9 mouse cellular contexts compared by ENCODE assay signal in the genomic region with DNA sequence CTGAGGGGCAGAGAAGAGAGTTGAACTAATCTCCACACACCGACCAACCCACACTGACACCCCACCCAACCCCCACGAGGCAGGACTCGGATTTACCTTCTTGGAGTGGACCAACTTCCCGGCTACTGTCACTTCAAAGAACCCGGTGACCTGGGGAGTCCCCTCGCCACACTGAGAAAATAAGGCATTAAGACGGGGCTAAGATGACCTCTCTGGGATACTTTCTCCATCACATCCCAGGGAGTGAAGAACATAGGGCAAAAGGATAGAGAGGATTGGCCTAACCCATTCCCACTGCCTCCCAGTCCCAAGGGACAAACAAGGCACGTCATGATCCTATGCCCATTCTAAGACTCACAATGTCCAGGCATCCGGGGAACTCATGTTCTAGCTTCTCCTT. TPM values are rescaled to one million over a fixed set of nuclear protein-coding genes. Genes with fewer than 3 reads are reported as not detected.
DNase-seq lines count a peak whose midpoint lies in the region; ATAC-seq and TF ChIP-seq lines count a peak whose summit lies in the region.
"Had no signal": no experiment of that assay in that cellular context is flagged by ENCODE, and none has a peak within 500 bp of the region (broad histone marks: within the 10 kb centered on the region; RNA-seq: fewer than 3 reads in every experiment).

No protein-coding gene starts in this region.

- peaks cover 42% of the 10 kb centered on the region for H3K36me3 ChIP-seq in forebrain, embryonic 13.5 days (ENCODE audit: poor library complexity, severe bottlenecking)
- peaks cover 30% of the 10 kb centered on the region for H3K36me3 ChIP-seq in intestine, postnatal 0 days (ENCODE audit: control insufficient read depth, insufficient read depth)
- H3K36me3 ChIP-seq in neural tube, embryonic 13.5 days = peaks cover 40% of the 10 kb centered on the region

- H3K4me1 ChIP-seq in forebrain, embryonic 13.5 days = peaks cover 23% of the 10 kb centered on the region
- H3K4me1 ChIP-seq in intestine, postnatal 0 days (replicated peaks; ENCODE audit: control insufficient read depth, insufficient read depth, low read length) = peaks cover 11% of the 10 kb centered on the region; the same call in 1 of the 2 replicates
- H3K4me1 ChIP-seq in neural tube, embryonic 13.5 days (replicated peaks) = peaks cover 28% of the 10 kb centered on the region

- 96% methylated on average over 9 of the region's 9 CpGs for WGBS in forebrain, embryonic 13.5 days
- WGBS in intestine, postnatal 0 days = 93% methylated on average over 9 of the region's 9 CpGs
- 93% methylated on average over 9 of the region's 9 CpGs for WGBS in neural tube, embryonic 13.5 days

- ATAC-seq in forebrain, embryonic 13.5 days = no peak
- ATAC-seq in intestine, postnatal 0 days = no peak
- no peak for ATAC-seq in neural tube, embryonic 13.5 days (ENCODE audit: low read depth)
- ATAC-seq in granulocyte monocyte progenitor cell, adult 5-6 weeks (replicated peaks; ENCODE audit: poor library complexity, severe bottlenecking) = no peak

- H3K4me3 ChIP-seq in layer of hippocampus, adult 2 months = peak overlapping the region; percentile 95
- H3K4me3 ChIP-seq in forebrain, embryonic 13.5 days = peak overlapping the region; percentile 79
- no peak overlapping the region for H3K4me3 ChIP-seq in intestine, postnatal 0 days (ENCODE audit: low read depth, low read length)
- peak overlapping the region; percentile 82 for H3K4me3 ChIP-seq in neural tube, embryonic 13.5 days

- H3K9ac ChIP-seq in forebrain, embryonic 13.5 days = no peak overlapping the region
- no peak overlapping the region for H3K9ac ChIP-seq in intestine, postnatal 0 days (ENCODE audit: low read depth, low read length)
- H3K9ac ChIP-seq in neural tube, embryonic 13.5 days = no peak overlapping the region

- H3K27me3 ChIP-seq in forebrain, embryonic 13.5 days = no peaks in the 10 kb centered on the region
- H3K27me3 ChIP-seq in intestine, postnatal 0 days (replicated peaks; ENCODE audit: control insufficient read depth, insufficient read depth, low read length) = no peaks in the 10 kb centered on the region
- no peaks in the 10 kb centered on the region for H3K27me3 ChIP-seq in neural tube, embryonic 13.5 days

- H3K9me3 ChIP-seq in forebrain, embryonic 13.5 days (replicated peaks) = no peaks in the 10 kb centered on the region
- H3K9me3 ChIP-seq in intestine, postnatal 0 days (ENCODE audit: control insufficient read depth) = no peaks in the 10 kb centered on the region
- H3K9me3 ChIP-seq in neural tube, embryonic 13.5 days = no peaks in the 10 kb centered on the region

- H3K27ac ChIP-seq in layer of hippocampus, adult 2 months = peak overlapping the region; percentile 100
- H3K27ac ChIP-seq in forebrain, embryonic 13.5 days = peak overlapping the region; percentile 31; the same call in 1 of the 2 replicates
- H3K27ac ChIP-seq in intestine, postnatal 0 days (ENCODE audit: low read depth, low read length) = no peak overlapping the region
- H3K27ac ChIP-seq in neural tube, embryonic 13.5 days (replicated peaks) = no peak overlapping the region

- DNase-seq in layer of hippocampus, adult 2 months (ENCODE audit: low spot score in 2 of 2) = no peak
- DNase-seq in layer of hippocampus, postnatal 25 days (ENCODE audit: extremely low spot score in 1 of 2, low spot score in 1 of 2) = no peak
- DNase-seq in retina, embryonic 14.5 days (ENCODE audit: low spot score) = no peak
- DNase-seq: kidney, postnatal 14 days had no signal

- H3K4me2 ChIP-seq in forebrain, embryonic 13.5 days = peak overlapping the region; percentile 84
- H3K4me2 ChIP-seq in intestine, postnatal 0 days (replicated peaks; ENCODE audit: low read depth) = 0 out of 2 replicates have a peak overlapping the region, but pooled peaks have one; percentile 9
- H3K4me2 ChIP-seq in neural tube, embryonic 13.5 days = peak overlapping the region; percentile 77

- no peak for TF ChIP-seq CTCF in layer of hippocampus, adult 2 months (conservative IDR thresholded peaks at IDR 0.05)
- TF ChIP-seq CTCF in intestine, postnatal 0 days (IDR thresholded peaks at IDR 0.05; ENCODE audit: low read depth) = no peak

RNA-seq across cellular contexts. Expression of gene Selenow, which starts 2.3 kb away (rescaled TPM):
- 1,000 to 10,000 TPM; 1,462 to 1,494 TPM for total RNA-seq in layer of hippocampus, adult 2 months (2021)
- 1,000 to 10,000 TPM; 1,670 to 1,760 TPM for total RNA-seq in layer of hippocampus, postnatal 25 days (2021)
- 1,237 and 1,357 TPM in 2 replicates for polyA plus RNA-seq in forebrain, embryonic 13.5 days (2015; fragmentation: Nextera tagmentation; extraction: Ambion mirVana)
- polyA plus RNA-seq in intestine, postnatal 0 days (2015; fragmentation: Nextera tagmentation; extraction: Ambion mirVana) = 813 and 814 TPM in 2 replicates
- polyA plus RNA-seq in neural tube, embryonic 13.5 days (2015; fragmentation: Nextera tagmentation; extraction: Ambion mirVana) = 1,338 and 1,452 TPM in 2 replicates
- 96.6 and 124 TPM in 2 replicates for total RNA-seq in granulocyte monocyte progenitor cell, adult 5-6 weeks (2014; fragmentation: Nextera tagmentation)
- 28.8 and 30.2 TPM in 2 replicates for total RNA-seq in granulocyte monocyte progenitor cell, adult 5-6 weeks (2017)

RNA-seq across cellular contexts. Expression of gene Nop53, which starts 25.9 kb away (rescaled TPM):
- total RNA-seq in layer of hippocampus, adult 2 months (2021) = 100 to 1,000 TPM; 115 to 121 TPM
- 100 to 1,000 TPM; 118 to 133 TPM for total RNA-seq in layer of hippocampus, postnatal 25 days (2021)
- 150 and 152 TPM in 2 replicates for polyA plus RNA-seq in forebrain, embryonic 13.5 days (2015; fragmentation: Nextera tagmentation; extraction: Ambion mirVana)
- 109 and 115 TPM in 2 replicates for polyA plus RNA-seq in intestine, postnatal 0 days (2015; fragmentation: Nextera tagmentation; extraction: Ambion mirVana)
- polyA plus RNA-seq in neural tube, embryonic 13.5 days (2015; fragmentation: Nextera tagmentation; extraction: Ambion mirVana) = 128 and 148 TPM in 2 replicates
- 70.6 and 105 TPM in 2 replicates for total RNA-seq in granulocyte monocyte progenitor cell, adult 5-6 weeks (2014; fragmentation: Nextera tagmentation)
- 186 and 221 TPM in 2 replicates for total RNA-seq in granulocyte monocyte progenitor cell, adult 5-6 weeks (2017)

RNA-seq across cellular contexts. Expression of gene Crxos, which starts 37.5 kb away (rescaled TPM):
- total RNA-seq in layer of hippocampus, adult 2 months (2021) = not detected
- not detected for total RNA-seq in layer of hippocampus, postnatal 25 days (2021)
- polyA plus RNA-seq in forebrain, embryonic 13.5 days (2015; fragmentation: Nextera tagmentation; extraction: Ambion mirVana) = not detected in 2 replicates
- not detected in 2 replicates for polyA plus RNA-seq in intestine, postnatal 0 days (2015; fragmentation: Nextera tagmentation; extraction: Ambion mirVana)
- not detected in 2 replicates for polyA plus RNA-seq in neural tube, embryonic 13.5 days (2015; fragmentation: Nextera tagmentation; extraction: Ambion mirVana)
- total RNA-seq in granulocyte monocyte progenitor cell, adult 5-6 weeks (2014; fragmentation: Nextera tagmentation) = not detected in 2 replicates
- not detected in 2 replicates for total RNA-seq in granulocyte monocyte progenitor cell, adult 5-6 weeks (2017)
- polyA plus RNA-seq: liver, embryonic 16.5 days had no signal

RNA-seq across cellular contexts. Expression of gene Crx, which starts 40.2 kb away (rescaled TPM):
- not detected for total RNA-seq in layer of hippocampus, adult 2 months (2021)
- not detected for total RNA-seq in layer of hippocampus, postnatal 25 days (2021)
- polyA plus RNA-seq in forebrain, embryonic 13.5 days (2015; fragmentation: Nextera tagmentation; extraction: Ambion mirVana) = not detected in 2 replicates
- not detected in 2 replicates for polyA plus RNA-seq in intestine, postnatal 0 days (2015; fragmentation: Nextera tagmentation; extraction: Ambion mirVana)
- not detected in 2 replicates for polyA plus RNA-seq in neural tube, embryonic 13.5 days (2015; fragmentation: Nextera tagmentation; extraction: Ambion mirVana)
- total RNA-seq in granulocyte monocyte progenitor cell, adult 5-6 weeks (2014; fragmentation: Nextera tagmentation) = not detected in 2 replicates
- total RNA-seq in granulocyte monocyte progenitor cell, adult 5-6 weeks (2017) = not detected in 2 replicates
- polyA plus RNA-seq: liver, embryonic 16.5 days had no signal

RNA-seq across cellular contexts. Expression of gene Ehd2, which starts 47.4 kb away (rescaled TPM):
- total RNA-seq in layer of hippocampus, adult 2 months (2021) = 1 to 10 TPM; 6.7 to 7.3 TPM
- total RNA-seq in layer of hippocampus, postnatal 25 days (2021) = 1 to 10 TPM; 4.5 to 5.5 TPM
- 3.6 and 4.4 TPM in 2 replicates for polyA plus RNA-seq in forebrain, embryonic 13.5 days (2015; fragmentation: Nextera tagmentation; extraction: Ambion mirVana)
- 29.3 and 30.9 TPM in 2 replicates for polyA plus RNA-seq in intestine, postnatal 0 days (2015; fragmentation: Nextera tagmentation; extraction: Ambion mirVana)
- 9.3 and 12.6 TPM in 2 replicates for polyA plus RNA-seq in neural tube, embryonic 13.5 days (2015; fragmentation: Nextera tagmentation; extraction: Ambion mirVana)
- total RNA-seq in granulocyte monocyte progenitor cell, adult 5-6 weeks (2014; fragmentation: Nextera tagmentation) = not detected in 2 replicates
- total RNA-seq in granulocyte monocyte progenitor cell, adult 5-6 weeks (2017) = 0.13 TPM in 1 of 2 replicates, not detected in the other

Comparison
In these comparisons a context has a peak if more than half of its experiments do, and no peak if none do; other contexts are left out.
1. H3K27ac ChIP-seq: peak in layer of hippocampus, adult 2 months (single experiment) and forebrain, embryonic 13.5 days (single experiment); none in intestine, postnatal 0 days (single experiment) and neural tube, embryonic 13.5 days (single experiment).
2. H3K4me2 ChIP-seq: peak in every context shown above with its lines; median percentile 84 in forebrain, embryonic 13.5 days; 77 in neural tube, embryonic 13.5 days; 9 in intestine, postnatal 0 days.
3. RNA of gene Selenow, which starts 2.3 kb away (total RNA-seq): 1,670 to 1,760 TPM in layer of hippocampus, postnatal 25 days and 1,462 to 1,494 TPM in layer of hippocampus, adult 2 months; 28.8 to 124 TPM in granulocyte monocyte progenitor cell, adult 5-6 weeks; every median in the first group is over 10 times any median in the second.